Mouse (Mus musculus): Measurements from ENCODE around the gene Nup107.
A peak's percentile ranks its signal among the peaks of the same experiment; 100 is the strongest.

Nup107 gene

DNA sequence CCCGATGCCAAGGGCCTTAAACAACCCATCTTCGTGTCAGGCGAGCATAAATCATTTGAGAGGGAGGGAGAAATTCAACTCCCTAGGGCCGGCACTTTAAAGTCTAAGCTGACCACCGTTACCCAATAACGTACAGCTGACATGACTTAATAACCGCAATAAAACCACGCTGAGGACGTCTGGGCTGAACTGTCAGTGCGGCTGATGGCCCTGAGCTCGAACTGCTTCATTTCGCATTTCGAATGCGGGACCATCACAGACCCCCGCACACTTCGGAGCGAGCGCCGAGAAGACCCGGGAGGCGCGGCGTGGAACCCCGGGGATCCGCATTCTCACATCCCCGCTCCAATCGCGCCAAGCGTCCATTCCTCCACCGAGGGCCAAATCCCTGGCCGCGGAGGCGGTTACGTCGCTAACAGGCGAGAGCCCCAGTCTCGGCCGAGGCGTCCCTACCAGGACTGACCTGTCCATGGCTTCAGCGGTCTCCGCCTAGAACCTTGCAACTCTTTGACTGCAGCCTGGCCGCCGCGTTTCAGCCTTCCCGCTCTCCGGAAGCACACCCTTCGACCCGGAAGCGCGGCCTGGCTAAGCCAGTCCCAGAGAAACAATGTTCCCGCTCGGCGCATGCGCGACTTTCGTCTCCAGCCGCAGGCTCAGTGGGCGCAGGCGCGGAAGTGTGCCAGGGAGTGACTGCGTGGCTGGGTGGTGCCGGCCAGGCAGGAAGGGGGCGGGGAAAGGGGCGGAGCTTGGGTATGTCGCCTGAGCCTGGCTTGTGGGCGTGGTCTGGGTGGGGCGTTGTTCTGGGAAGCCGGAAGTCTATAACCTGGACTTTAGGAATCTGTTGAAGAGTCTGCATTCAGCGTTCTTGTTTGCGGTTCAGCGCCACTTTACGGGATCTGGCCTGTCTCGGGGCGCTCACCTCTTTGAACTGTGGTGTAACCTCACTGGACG lies at the start of gene Nup107:
Gene Nup107 (minus strand): TSS at position 565 of the 951 bp plus-strand sequence.
- peak; percentile 100 for DNase-seq

- no peak for DNase-seq
Observed at GRCm38 (mm10) chr10:117841765-117842164, 49.3 kb upstream of the Nup107 start.

GRCm38 (mm10) chr10:117840431-117840995 lies 48.0 kb upstream of the Nup107 start:
- DNase-seq = no peak

DNA sequence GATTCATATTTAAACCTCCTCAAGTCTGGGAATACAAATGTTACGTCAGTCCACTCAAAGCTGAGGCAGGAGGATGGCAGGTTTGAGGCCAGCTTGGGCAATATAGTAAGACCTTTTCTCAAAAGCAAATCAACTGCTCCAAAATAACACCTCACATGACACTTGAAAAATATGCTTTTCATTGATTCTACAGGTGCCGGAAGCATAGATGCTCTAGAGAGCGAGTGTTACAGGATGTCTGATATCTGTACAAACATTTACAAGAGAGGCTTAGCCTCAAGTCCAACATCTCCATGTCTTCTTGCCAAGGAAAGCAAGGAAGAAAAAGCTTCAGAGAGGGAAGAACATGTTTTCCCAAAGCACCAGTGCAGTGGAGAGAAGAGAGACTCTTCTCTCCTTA lies 47.2 kb upstream of the Nup107 start:
- no peak for DNase-seq

DNA sequence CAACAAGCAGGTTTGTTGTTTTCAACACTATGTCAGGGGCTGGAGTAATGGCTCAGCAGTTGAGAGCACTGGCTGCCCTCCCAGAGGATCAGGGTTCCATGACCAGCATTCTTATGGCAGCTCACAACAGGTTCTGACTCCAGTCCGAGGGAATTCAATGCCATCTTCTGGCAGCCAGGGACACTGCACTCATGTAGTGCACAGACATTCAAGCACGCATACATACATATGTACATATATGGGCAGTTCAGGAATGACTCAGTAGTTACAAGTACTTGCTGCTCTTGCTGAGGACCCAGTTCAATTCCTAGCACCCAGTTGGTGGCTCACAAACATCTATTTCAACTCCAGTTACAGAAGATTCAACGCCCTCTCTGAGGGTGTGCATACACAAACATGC lies 46.4 kb upstream of the Nup107 start:
- DNase-seq = peak; percentile 25

- DNase-seq = no peak
Observed at GRCm38 (mm10) chr10:117836354-117836753, 43.8 kb upstream of the Nup107 start.

GRCm38 (mm10) chr10:117835453-117835852 lies 42.9 kb upstream of the Nup107 start:
- no peak for DNase-seq

- no peak for DNase-seq
Observed at GRCm38 (mm10) chr10:117830797-117831196, 38.3 kb upstream of the Nup107 start.

- no peak for DNase-seq
Observed at GRCm38 (mm10) chr10:117829472-117830155, 37.1 kb upstream of the Nup107 start.

- no peak for DNase-seq
Observed at GRCm38 (mm10) chr10:117829022-117829421, 36.5 kb upstream of the Nup107 start.

- DNase-seq = no peak
Observed at GRCm38 (mm10) chr10:117828536-117828935, 36.0 kb upstream of the Nup107 start.

DNA sequence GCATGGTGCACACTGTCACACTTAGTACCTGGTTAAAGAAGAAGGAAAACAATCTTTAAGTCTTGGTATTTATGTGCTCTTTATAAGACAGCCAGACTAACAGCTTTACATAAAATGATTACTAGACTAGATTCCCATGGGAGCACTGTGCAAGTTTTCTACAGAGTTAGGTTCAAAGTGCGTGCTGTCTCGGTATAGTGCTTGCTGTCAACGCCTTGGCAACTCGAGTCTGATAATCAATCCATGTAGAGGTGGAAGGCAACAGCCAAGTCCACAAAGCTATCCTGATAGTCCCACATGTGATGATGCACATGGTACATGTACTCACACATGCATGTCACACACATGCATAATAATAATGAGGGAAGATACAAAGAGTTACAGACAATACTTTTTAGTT lies 32.1 kb upstream of the Nup107 start:
- no peak for DNase-seq

DNA sequence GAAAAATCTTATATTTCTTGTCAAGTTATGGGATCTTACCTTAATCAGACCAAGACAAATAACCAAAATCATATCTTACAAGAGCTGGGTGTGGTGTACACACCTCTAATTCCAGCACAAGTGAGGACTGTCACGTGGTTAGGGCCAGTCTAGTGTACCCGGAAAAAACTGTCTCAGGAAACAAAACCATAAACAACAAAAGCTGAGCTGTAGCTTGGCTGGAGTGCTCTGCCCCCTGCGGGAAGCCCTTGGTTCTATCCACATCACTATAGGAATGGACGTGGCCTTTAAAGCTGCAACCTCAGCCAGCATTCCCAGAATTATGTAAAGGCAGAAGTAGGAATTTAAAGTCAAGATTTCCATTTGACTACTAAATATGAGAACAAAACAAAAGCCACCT lies 31.6 kb upstream of the Nup107 start:
- DNase-seq = no peak

DNA sequence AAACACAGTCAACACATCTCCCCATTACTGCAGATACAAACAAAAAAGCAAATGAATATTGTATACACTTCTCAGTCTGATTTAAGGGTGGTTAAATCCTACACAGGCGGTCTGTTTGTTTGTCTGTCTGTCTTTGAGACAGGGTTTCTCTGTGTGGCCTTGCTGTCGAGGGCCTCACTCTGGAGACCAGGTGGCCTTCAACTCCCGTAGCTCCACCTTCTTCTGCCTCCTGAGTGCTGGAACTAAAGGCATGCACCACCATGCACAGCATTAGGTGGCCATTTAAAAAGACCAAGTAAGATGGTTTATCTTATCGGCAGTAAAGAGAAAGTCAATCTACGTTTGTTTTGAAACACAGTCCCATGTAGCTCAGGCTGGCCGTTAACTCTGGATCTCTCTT lies 30.8 kb upstream of the Nup107 start:
- DNase-seq = no peak

DNA sequence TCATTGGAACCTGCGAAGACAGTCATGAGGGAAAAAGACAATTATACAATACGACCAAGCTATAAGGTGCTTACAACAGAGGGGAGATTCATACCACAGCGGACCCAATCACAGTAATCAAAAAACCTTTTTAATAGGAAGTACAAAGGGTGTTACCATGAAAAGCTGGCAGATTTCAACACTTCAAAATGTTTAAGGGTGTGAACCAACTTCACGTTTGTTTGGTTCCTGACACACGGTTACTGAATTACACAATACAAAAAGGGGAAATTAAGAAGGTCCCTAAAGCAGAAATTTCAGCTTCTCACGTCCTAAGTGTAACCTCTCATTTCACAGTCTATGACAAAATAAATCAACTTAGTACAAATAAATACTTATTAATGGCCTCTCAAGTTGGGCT lies 26.1 kb upstream of the Nup107 start:
- DNase-seq = no peak

- DNase-seq = no peak
Observed at GRCm38 (mm10) chr10:117816721-117817120, 24.2 kb upstream of the Nup107 start.

DNA sequence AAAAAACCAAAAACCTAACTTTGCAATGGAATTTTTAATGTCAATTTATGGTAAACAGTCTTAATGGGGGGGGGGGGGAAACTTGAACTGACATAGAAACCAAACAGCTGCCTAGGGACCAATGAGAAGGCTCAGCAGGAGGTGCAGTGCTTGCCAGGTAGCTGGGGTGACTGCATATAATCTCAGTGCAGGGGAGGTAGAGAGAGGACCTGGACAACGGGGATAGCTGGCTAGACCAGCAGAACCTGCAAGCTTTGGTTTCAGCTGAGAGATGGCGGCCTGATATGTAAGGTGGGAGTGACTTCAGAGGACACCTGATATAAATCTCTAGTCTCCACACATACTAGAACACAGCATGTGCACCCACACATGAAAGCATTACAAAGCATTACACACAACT lies 20.0 kb upstream of the Nup107 start:
- no peak for DNase-seq

DNA sequence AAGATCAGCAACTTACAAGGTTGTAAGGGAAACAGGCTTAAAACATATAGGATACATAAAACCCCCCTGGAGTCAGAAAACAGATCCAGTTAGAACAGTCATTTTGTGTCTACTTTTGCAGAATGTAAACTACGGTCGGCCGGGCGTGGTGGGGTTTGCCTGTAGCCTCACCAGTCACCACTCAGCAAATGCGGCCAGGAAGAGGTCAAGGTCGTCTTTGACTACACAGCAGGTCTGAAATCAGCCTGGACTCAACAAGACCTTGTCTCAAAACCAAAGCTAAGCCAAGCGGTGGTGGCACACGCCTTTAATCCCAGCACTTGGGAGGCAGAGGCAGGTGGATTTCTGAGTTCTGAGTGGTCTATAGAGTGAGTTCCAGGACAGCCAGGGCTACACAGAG lies 19.1 kb upstream of the Nup107 start:
- no peak for DNase-seq

DNA sequence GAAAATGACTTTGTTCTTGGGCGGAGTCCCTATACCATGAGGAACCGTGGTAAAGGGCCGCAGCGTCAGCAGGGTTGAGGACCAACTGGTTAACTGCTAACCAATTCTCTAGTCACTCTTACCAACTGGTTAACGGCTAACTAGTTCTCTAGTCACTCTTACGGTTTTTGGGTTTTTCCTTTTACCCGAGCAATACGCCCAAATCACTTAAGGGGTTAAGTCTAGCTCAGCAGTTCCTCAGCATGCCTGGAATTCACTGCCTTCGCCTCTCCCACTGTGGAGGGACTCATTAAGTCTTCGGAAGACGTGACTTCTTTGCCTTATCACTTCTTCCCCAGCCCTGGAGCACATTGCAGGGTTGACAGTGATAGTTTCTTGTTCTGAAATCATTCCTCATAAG lies 18.0 kb upstream of the Nup107 start:
- DNase-seq = no peak

DNA sequence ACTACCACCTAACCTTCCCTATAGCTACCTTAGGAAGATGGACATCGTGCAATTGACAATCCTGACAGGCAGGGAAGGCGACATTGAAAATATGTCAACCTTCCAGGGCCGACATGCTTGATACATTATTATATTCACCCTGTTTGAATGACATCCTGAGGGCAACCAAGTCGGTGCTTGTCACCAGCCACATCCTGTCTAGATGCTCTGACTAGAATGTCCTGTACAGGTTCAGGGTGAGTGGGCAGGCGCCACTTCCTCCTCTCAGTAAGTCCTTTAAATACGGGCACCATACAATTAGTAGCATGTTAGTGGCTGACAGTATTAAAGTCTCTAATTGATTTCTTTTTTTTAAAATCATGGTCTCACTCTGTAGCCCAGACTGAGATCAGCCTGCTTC lies 15.6 kb upstream of the Nup107 start:
- DNase-seq = no peak

GRCm38 (mm10) chr10:117805919-117806318 lies 13.4 kb upstream of the Nup107 start:
- no peak for DNase-seq

DNA sequence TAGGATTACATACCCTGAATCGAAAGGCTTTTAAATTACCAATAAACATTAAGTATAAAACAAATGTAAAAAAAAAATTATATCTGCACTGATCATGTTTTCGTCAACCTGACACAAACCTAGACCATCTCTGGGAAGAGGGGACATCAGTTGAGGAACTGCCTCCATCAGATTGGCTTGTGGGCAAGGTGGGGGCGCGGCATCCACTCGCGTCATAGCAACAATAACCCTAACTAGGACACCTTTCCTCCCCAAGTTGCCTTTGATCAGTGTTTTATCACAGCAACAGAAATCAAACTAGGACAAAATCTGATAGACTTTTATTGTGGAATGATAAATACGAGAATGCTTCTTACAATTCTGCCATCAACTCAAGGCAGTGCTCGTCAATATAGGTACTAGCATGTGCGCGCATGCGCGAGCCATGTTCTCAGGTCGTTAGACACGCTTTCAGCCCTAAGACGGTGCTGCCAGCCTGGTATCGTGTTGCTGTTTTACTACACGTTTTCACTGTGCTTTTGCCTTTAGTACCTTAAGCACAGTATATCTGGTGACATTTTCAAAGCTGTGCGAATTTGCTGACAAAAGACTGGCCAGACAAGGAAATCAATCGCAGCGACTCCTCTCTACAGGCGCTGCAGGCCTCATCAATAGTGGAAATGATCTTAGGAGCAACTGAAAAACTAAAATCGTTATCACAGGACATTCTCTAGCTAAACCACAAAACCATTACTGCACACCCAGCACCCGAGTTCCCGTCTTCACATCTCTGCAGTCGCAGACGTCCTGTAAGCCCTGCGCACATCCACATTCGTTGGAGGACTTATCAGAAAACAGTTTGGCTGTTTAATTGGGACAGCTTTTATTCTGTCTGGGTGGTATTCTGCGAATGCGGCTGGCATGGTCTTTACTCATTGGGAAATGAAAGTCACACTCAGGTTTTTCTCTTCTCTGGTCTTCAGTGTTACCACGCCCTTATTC lies 11.7 kb upstream of the Nup107 start:
- no peak for DNase-seq

DNA sequence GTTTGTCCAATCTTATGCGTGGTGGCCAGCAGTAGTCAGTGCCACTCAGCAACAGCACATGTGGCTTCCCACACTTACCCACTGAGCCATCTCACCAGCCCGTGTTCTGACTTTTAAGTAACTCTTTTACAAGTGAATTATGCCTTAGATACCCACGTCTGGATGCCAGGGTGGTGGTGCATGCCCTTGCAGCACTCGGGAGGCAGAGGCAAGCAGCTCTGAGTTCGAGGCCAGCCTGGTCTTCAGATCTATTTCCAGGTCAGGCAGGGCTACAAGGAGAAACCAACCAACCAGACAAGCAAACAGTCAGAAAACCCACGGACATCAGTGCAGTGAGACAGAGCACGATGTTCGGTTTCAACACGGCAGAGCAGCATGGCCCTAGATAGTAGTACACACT lies 9.4 kb upstream of the Nup107 start:
- DNase-seq = no peak
